Mouse (Mus musculus) mesoderm, embryonic 11.5 days (tissue): ENCODE results near the gene Nbr1.
"Not testable (repeated sequence)": the region's sequence is repeated elsewhere in the genome, so short reads cannot be mapped to it uniquely, and the experiment has no call there.

Experiments used
- DNase-seq: peaks from one replicate; pipeline ENCODE4 v3.0.0-alpha.2; 2012; ENCODE audit warnings: low read depth, low spot score

Gene Nbr1

DNA sequence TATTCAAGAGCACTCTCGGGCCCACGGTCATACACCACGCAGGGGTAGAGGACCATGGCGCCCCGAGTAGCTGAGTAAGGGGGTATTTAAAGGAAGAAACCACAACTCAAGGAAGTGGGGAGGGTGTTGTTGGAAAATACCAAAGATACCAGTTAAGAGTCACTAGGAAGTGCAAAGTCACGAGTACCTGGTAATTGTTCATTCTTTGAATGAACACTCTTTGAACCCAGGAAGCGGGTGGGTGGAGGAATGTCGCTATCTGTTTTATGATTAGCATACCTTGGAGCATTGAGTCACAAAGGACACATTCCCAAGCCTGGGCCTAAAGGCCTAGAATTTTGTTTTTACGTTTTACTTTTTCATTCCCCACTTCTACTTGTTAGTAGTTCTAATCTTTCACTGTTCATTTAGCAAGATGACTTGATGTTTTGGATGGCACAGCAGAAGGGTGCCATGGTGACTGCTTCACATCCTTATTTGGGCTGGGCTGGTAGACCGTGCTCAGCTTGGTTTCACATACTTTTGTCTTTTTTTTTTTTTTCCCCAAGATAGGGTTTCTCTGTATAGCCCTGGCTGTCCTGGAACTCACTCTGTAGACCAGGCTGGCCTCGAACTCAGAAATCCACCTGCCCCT is 68.2 kb downstream of the Nbr1 start:
- not testable (repeated sequence) for DNase-seq

DNA sequence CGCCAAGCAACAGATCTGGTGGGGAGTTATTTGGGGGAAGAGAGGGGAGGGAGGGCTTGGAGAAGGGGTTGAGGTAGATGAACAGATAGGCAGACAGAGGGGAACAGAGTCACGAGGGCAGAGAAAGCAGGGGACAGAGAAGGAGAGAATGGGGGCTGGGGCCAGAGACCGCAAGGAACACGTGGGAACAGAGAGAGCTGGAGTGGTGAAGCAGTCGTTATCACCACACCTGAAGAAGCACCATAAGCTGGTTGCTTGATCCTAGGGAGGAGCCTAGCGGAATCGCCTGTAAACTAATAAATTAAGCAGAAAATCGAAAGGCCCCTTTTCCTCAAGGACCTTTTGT is 74.7 kb downstream of the Nbr1 start:
- DNase-seq, result no peak

DNA sequence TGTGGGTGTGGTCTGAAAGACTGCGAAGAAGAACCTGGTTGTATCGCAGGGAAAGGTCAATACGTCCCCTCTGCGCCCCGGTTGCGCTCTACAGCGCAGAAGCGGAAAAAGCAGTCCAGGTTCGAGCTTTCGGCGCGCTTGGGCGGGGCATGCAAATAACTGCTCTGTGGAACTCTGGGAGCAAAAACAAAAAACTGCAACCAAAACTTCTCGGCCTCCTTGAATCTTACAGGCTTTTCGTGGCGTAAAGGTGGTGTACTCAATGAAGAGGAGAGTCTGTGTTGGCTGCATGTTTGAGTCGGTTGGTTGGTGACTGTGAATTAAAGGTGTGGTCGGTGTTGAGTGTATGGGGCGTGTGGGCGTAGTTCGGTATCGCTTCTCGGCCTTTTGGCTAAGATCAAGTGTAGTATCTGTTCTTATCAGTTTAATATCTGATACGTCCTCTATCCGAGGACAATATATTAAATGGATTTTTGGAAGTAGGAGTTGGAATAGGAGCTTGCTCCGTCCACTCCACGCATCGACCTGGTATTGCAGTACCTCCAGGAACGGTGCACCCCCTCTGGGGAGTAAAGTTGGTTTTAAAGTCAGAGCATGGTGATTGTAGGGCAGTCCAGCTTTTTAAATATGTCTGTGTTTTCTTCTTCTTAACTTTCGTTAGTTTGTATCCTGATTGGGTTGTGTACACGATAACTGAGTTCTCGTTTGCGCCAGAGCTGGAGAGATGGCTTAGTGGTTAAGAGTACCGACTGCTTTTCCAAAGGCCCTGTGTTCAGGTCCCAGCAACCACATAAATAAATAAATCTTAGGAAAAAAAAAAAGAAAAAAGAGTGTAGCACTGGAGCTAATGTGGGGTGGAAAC is 75.3 kb downstream of the Nbr1 start, which contains the start of gene Rdm1:
Rdm1 (plus strand) TSS at position 201 of the 862 bp plus-strand sequence.
- peak; percentile 89 for DNase-seq

DNA sequence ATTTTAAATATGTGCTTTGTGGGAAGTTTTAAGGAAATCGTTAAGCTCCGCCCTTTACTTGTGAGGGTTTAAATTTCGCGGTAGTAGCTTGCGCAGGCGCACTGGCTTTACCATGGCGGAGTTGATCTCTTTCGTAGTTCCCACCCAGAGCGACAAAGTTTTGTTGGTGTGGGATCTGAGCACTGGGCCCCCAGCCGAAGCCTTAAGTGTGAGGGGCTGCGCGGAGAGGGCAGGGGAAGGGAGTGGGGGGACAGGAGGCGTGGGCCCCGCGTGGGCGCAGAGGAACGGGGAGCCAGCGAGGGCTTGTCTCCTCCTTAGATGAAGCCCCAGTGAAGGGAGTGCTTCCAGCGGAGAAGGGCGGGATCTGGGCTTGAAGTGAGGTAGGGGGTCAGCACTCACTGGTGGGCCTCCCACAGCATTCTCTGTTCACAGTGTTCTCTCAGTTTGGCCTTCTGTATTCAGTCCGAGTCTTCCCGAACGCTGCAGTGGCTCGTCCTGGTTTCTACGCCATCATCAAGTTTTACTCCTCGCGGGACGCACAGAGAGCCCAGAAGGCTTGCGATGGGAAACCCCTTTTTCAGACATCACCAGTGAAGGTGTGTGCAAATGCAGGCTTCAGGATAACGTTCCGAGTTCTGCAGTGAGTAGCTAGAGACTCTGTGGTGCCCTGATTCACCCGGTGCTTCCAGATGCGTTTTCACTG is 76.1 kb downstream of the Nbr1 start:
- DNase-seq, result peak; percentile 94

DNA sequence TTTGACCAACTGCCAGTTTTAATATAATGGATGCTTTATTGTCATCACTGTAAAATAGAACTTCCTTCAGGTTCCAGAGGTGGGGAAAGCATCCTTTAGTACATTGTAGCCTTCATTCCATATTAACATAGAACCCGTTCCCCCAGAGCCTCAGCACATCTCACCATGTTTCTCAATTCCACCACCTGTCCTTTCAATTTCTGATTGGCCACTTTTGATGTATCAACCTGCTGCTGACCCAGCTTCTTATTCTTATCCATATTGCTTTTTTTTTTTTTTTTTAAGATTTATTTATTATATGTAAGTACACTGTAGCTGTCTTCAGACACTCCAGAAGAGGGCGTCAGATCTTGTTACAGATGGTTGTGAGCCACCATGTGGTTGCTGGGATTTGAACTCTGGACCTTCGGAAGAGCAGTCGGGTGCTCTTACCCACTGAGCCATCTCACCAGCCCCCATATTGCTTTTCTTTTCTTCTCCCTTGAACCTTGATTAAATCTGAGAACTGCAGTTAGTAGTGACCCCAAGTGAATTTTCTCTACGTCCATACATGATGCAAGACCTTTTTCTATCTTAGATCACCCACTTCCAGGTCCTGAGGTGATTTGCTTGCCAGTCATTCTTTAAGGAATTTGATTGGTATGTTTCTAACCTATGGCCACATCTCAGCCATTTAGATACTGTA is 76.9 kb downstream of the Nbr1 start:
- not testable (repeated sequence) for DNase-seq
